Mouse (Mus musculus) adrenal gland, adult (tissue): ENCODE measurements around the gene Ifngr1.

Experiments used
- DNase-seq, 2 experiments: peaks; one replicate each; pipeline ENCODE4 v3.0.0; 2022 to 2023; ENCODE audit warnings: low spot score in 1 of 2; ENCODE audit not compliant: inconsistent age in 2 of 2

Ifngr1 gene

DNA sequence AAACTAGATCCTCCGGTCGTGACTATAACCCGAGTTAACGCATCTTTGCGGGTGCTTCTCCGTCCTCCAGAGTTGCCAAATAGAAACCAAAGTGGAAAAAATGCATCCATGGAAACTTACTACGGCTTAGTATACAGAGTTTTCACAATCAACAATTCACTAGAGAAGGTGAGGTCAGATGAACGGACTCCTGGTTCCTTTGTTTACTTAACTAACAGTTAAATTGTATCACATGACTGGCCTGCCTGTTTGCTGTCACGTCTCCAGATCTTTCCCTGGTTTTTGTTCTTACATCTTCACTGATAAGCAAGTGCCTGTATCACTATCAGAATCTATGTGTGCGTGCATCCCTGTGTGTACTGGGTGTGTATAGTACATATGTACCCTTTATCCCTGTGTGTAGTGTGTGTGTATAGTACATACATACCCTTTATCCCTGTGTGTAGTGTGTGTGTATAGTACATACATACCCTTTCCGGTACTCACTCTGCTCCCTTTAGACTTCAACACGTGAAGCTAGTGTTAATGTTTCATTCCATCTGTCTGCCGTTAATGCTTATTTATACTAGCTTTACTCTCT, 40.0 kb downstream of the Ifngr1 start:
- DNase-seq: no peak

DNA sequence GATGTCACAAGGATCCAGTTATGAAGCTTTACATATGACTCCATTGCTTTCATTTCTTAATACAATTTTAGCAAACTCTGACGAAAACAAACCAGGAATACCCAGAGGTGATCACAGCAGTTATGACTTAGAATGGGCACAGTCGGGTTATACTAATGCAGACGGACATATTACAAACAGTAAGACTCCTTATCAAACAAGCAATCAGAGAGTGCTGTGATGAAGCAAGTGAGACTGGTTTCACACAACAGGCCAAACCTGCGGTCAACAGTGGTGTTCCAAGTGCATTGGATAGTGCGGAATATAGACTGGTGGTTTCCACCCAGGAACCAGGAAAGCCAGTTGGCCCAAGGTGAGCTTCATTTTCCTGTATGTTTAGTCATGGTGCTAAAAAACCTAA, 47.1 kb downstream of the Ifngr1 start:
- no peak for DNase-seq

DNA sequence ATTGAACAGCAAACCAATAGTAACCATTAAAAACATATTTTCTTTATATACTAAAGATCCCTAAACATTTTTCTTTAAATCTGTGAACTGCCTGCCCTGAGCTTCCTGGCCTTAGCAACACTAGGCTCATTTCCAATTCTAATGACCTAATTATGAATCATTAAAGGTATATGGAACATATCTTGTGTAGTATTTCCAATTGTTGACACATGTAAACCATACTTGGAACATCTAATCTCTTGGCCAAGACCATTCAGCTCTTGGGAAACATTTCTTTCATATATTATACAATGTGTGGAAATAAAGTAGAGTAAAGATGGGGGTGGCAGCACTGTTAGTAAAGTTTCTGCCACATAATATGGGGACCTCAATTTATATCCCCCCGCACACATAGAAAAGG, 47.9 kb downstream of the Ifngr1 start:
- DNase-seq: no peak

DNA sequence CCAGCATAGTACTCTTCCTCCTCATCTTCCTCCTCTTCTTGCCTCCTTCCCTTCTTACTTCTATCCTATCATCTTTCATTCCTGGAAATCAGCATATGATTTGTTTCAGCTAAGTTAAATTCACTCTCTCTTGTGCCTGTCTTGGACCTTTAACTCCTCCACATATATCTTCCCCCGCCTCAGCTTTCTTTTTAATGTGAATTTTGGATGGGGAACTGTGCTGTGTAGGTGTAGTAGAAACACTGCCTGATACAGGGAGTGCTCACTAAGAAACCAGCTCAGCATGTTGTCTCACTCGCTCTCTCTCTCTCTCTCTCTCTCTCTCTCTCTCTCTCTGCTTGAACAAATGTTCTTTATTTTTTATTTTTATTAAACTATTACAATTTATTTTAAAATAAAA, 53.4 kb downstream of the Ifngr1 start:
- DNase-seq: no peak

DNA sequence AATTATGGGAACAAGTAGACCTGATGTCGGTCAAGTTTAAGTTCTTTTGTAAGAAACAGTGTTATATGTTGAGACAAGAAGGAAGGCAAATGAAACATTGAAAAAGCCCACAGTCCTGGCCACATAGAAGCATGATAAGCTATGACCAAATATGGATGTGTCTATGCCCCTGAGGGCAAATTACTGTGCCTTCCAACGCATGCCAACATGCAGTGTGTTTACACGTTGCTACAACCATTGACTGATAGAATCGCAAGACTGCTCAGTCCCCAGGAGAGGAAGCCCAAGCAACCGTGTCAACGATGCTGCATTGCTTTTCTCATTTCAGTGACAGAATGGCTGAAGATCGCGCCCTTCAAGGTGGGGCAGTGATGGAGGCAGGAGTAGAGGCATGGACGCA, 65.7 kb downstream of the Ifngr1 start:
- no peak for DNase-seq
